ENCODE assay signal across 15 mouse cellular contexts in genomic region chr8:71637149-71638095, GRCm38 (mm10). TPM values are rescaled to one million over a fixed set of nuclear protein-coding genes. Genes with fewer than 3 reads are reported as not detected.
DNase-seq lines count a peak whose midpoint lies in the region; TF ChIP-seq lines count a peak whose summit lies in the region.
"Had no signal": no experiment of that assay in that cellular context is flagged by ENCODE, and none has a peak within 500 bp of the region (broad histone marks: within the 10 kb centered on the region; RNA-seq: fewer than 3 reads in every experiment).

No protein-coding gene starts in this region.

- no peak overlapping the region for H3K9ac ChIP-seq in CH12.LX (ENCODE audit: insufficient read depth, low read depth)
- H3K9ac ChIP-seq: embryonic facial prominence, embryonic 13.5 days; forebrain, embryonic 13.5 days; heart, embryonic 12.5 days had no signal

- no peak for TF ChIP-seq RAD21 in CH12.LX (IDR thresholded peaks at IDR 0.05; ENCODE audit: low read depth, low read length)

- H3K4me3 ChIP-seq in CH12.LX (replicated peaks in 1 of 3; ENCODE audit: low read depth in 2 of 3, low read length in 2 of 3, poor library complexity in 1 of 3), result peak overlapping the region in 1 of 3 experiments; percentile 41
- no peak overlapping the region for H3K4me3 ChIP-seq in myocyte
- H3K4me3 ChIP-seq: embryonic facial prominence, embryonic 13.5 days; forebrain, embryonic 13.5 days; gastrocnemius, adult 2 months; heart, embryonic 12.5 days; hindbrain, embryonic 10.5 days had no signal

- no peaks in the 10 kb centered on the region for H3K9me3 ChIP-seq in CH12.LX (replicated peaks; ENCODE audit: low read length)

- no peak for TF ChIP-seq CTCF in CH12.LX (conservative IDR thresholded peaks at IDR 0.05 in 1 of 2, IDR thresholded peaks at IDR 0.05 in 1 of 2; ENCODE audit: low read depth in 2 of 2, low read length in 2 of 2)

- H3K4me1 ChIP-seq in CH12.LX (ENCODE audit: control insufficient read depth in 1 of 2, insufficient read depth in 2 of 2), result peaks cover 34 to 72% of the 10 kb centered on the region in 2 experiments

- no peak overlapping the region for H3K27ac ChIP-seq in CH12.LX (ENCODE audit: insufficient read depth, low read depth)
- H3K27ac ChIP-seq: embryonic facial prominence, embryonic 13.5 days; forebrain, embryonic 13.5 days; gastrocnemius, adult 2 months; hindbrain, embryonic 10.5 days had no signal

- H3K79me2 ChIP-seq in CH12.LX (replicated peaks; ENCODE audit: control insufficient read depth, extremely low read depth, insufficient read depth, poor library complexity, severe bottlenecking) (no peaks in the 10 kb centered on the region), myocyte (ENCODE audit: control insufficient read depth, insufficient read depth) (no peaks in the 10 kb centered on the region)

- dilution Hi-C loops in CH12.LX (cut with MboI; ENCODE audit: extremely low pct_ligation_motif_present, extremely low pct_unique_long_range_greater_than_20kb, low sequenced_read_pairs), result no loop called here

- no peak for TF ChIP-seq POLR2A in CH12.LX (IDR thresholded peaks at IDR 0.05; ENCODE audit: low read depth, low read length)
- no peak for TF ChIP-seq POLR2A in myocyte (IDR thresholded peaks at IDR 0.05; ENCODE audit: insufficient read length, low read depth)

- H3K27me3 ChIP-seq in CH12.LX (replicated peaks) (no peaks in the 10 kb centered on the region), myocyte (ENCODE audit: control insufficient read depth, insufficient read depth, insufficient read length) (no peaks in the 10 kb centered on the region)

- TF ChIP-seq EP300 in CH12.LX (IDR thresholded peaks at IDR 0.05; ENCODE audit: low read length), result peak; percentile 69

- DNase-seq in layer of hippocampus, adult 9-11 months, result peak; percentile 80
- no peak for DNase-seq in layer of hippocampus, postnatal 36 days
- DNase-seq in 3T3-L1 (ENCODE audit: low read depth, low spot score) (peak; percentile 55), CH12.LX (ENCODE audit: extremely low read depth) (peak; percentile 62)
- no peak for DNase-seq in adrenal gland, postnatal 14 days
- DNase-seq in cerebellum, adult 11 months, result no peak
- DNase-seq: adrenal gland, postnatal 10 days; cerebellum, adult 9-10 months; gastrocnemius, adult 2 months; gastrocnemius, postnatal 25 days had no signal

- H3K4me2 ChIP-seq in CH12.LX (ENCODE audit: insufficient read depth, low read depth, poor library complexity, severe bottlenecking) (no peak overlapping the region), myocyte (ENCODE audit: low read depth) (peak overlapping the region; percentile 27)
- H3K4me2 ChIP-seq: embryonic facial prominence, embryonic 13.5 days; forebrain, embryonic 13.5 days; heart, embryonic 12.5 days had no signal

- in situ Hi-C loops in CH12.LX (cut with MboI; ENCODE audit: low pct_ligation_motif_present, low pct_unique_long_range_greater_than_20kb, low sequenced_read_pairs), result no loop called here

- H3K36me3 ChIP-seq in CH12.LX (replicated peaks in 1 of 2; ENCODE audit: control insufficient read depth in 1 of 2, insufficient read depth in 1 of 2, low read length in 1 of 2), result no peaks in the 10 kb centered on the region
- no peaks in the 10 kb centered on the region for H3K36me3 ChIP-seq in myocyte (ENCODE audit: control insufficient read depth, insufficient read depth)
- H3K36me3 ChIP-seq: heart, embryonic 12.5 days had no signal

- H3ac ChIP-seq in myocyte (ENCODE audit: control insufficient read depth, insufficient read length), result no peak overlapping the region

TF ChIP-seq in CH12.LX, 34 proteins besides CTCF, POLR2A, EP300 and RAD21 (continues in another document):
- TF ChIP-seq HCFC1 (IDR thresholded peaks at IDR 0.05; ENCODE audit: low read depth, low read length), result no peak
- no peak for TF ChIP-seq NRF1 (IDR thresholded peaks at IDR 0.05; ENCODE audit: low read depth, low read length)
- no peak for TF ChIP-seq UBTF (IDR thresholded peaks at IDR 0.05; ENCODE audit: low read depth, low read length)
- no peak for TF ChIP-seq JUND (conservative IDR thresholded peaks at IDR 0.05; ENCODE audit: low read depth, low read length)
- TF ChIP-seq ZC3H11A (IDR thresholded peaks at IDR 0.05; ENCODE audit: low read depth, low read length), result no peak
- 0 out of 2 replicates have a peak, but pooled peaks have one; percentile 14 for TF ChIP-seq RCOR1 (conservative IDR thresholded peaks at IDR 0.05; ENCODE audit: low read depth, low read length)
- TF ChIP-seq ETS1 (conservative IDR thresholded peaks at IDR 0.05; ENCODE audit: low read depth, low read length), result peak; percentile 37; the same call in 1 of the 2 replicates
- TF ChIP-seq TCF12 (IDR thresholded peaks at IDR 0.05; ENCODE audit: low read depth, low read length), result 0 out of 2 replicates have a peak, but pooled peaks have one; percentile 36
- TF ChIP-seq IRF4 (IDR thresholded peaks at IDR 0.05; ENCODE audit: low read depth, low read length), result peak; percentile 82
- no peak for TF ChIP-seq GABPA (IDR thresholded peaks at IDR 0.05; ENCODE audit: insufficient replicate concordance, low read depth, low read length)
- TF ChIP-seq MYC (IDR thresholded peaks at IDR 0.05; ENCODE audit: low read depth, low read length), result no peak
- no peak for TF ChIP-seq ZMIZ1 (IDR thresholded peaks at IDR 0.05; ENCODE audit: low read depth, low read length)
- TF ChIP-seq E2F4 (IDR thresholded peaks at IDR 0.05; ENCODE audit: insufficient replicate concordance, low read depth, low read length), result no peak
- TF ChIP-seq MXI1 (IDR thresholded peaks at IDR 0.05; ENCODE audit: low read depth, low read length), result no peak
- TF ChIP-seq JUN (IDR thresholded peaks at IDR 0.05; ENCODE audit: insufficient read depth, low read depth, low read length), result no peak; the same call in 1 of the 2 replicates
- no peak for TF ChIP-seq NELFE (IDR thresholded peaks at IDR 0.05; ENCODE audit: low read depth, low read length)

TF ChIP-seq in myocyte, 11 proteins besides CTCF, POLR2A, EP300 and RAD21:
- no peak for TF ChIP-seq SRF (IDR thresholded peaks at IDR 0.05; ENCODE audit: control insufficient read depth, insufficient read length, low read depth)
- TF ChIP-seq MAX (IDR thresholded peaks at IDR 0.05; ENCODE audit: low read depth), result no peak
- no peak for TF ChIP-seq REST (IDR thresholded peaks at IDR 0.05; ENCODE audit: insufficient read depth, insufficient read length)
- no peak for TF ChIP-seq TCF12 (IDR thresholded peaks at IDR 0.05; ENCODE audit: insufficient read depth, poor library complexity, severe bottlenecking)
- TF ChIP-seq TCF3 (IDR thresholded peaks at IDR 0.05; ENCODE audit: insufficient read length, low read depth), result no peak
- TF ChIP-seq E2F4 (IDR thresholded peaks at IDR 0.05; ENCODE audit: insufficient read depth), result no peak
- TF ChIP-seq MYOG (IDR thresholded peaks at IDR 0.05; ENCODE audit: control insufficient read depth in 1 of 3, insufficient read depth in 1 of 3, insufficient read length in 2 of 3, low read depth in 2 of 3), result no peak
- no peak for TF ChIP-seq CEBPB (IDR thresholded peaks at IDR 0.05; ENCODE audit: insufficient read depth, poor library complexity, severe bottlenecking)
- TF ChIP-seq USF1 (IDR thresholded peaks at IDR 0.05; ENCODE audit: low read depth), result no peak
- TF ChIP-seq POLR2AphosphoS2 (IDR thresholded peaks at IDR 0.05; ENCODE audit: insufficient read length, low read depth), result no peak
- TF ChIP-seq MYOD1 (IDR thresholded peaks at IDR 0.05; ENCODE audit: control insufficient read depth in 1 of 3, insufficient read length in 2 of 3, low read depth in 2 of 3), result no peak

RNA-seq across cellular contexts. Expression of gene Colgalt1, which starts 26.6 kb away (rescaled TPM):
- total RNA-seq in layer of hippocampus, postnatal 36 days (2021), result 10 to 100 TPM; 52.3 to 55.6 TPM
- 85.3 and 92.0 TPM in 2 replicates for total RNA-seq in CH12.LX (2012; rRNA removed)
- 68.7 and 72.0 TPM in 2 replicates for total RNA-seq in CH12.LX (2014; rRNA removed)
- 72.0 and 73.7 TPM in 2 replicates for polyA plus RNA-seq in CH12.LX (2012; ENCODE audit: insufficient read length, low read depth)
- polyA plus RNA-seq in myocyte (2012; fragmentation: generic; extraction: Trizol), result 87.0 TPM
- total RNA-seq in adrenal gland, postnatal 14 days (2021), result 60.0 and 62.0 TPM in 2 replicates

RNA-seq across cellular contexts. Expression of gene Unc13a, which starts 34.1 kb away (rescaled TPM):
- total RNA-seq in layer of hippocampus, postnatal 36 days (2021), result 100 to 1,000 TPM; 268 to 288 TPM
- total RNA-seq in CH12.LX (2012; rRNA removed), result 1.0 and 1.7 TPM in 2 replicates
- total RNA-seq in CH12.LX (2014; rRNA removed), result 0.55 and 0.68 TPM in 2 replicates
- polyA plus RNA-seq in CH12.LX (2012; ENCODE audit: insufficient read length, low read depth), result 0.79 and 2.1 TPM in 2 replicates
- 4.6 TPM for polyA plus RNA-seq in myocyte (2012; fragmentation: generic; extraction: Trizol)
- total RNA-seq in adrenal gland, postnatal 14 days (2021), result 7.2 and 7.7 TPM in 2 replicates
- total RNA-seq: gastrocnemius, adult 2 months had no signal

RNA-seq across cellular contexts. Expression of gene Jak3, which starts 38.7 kb away (rescaled TPM):
- total RNA-seq in layer of hippocampus, postnatal 36 days (2021), result 1 to 10 TPM; 5.2 TPM
- total RNA-seq in CH12.LX (2012; rRNA removed), result 39.2 and 47.1 TPM in 2 replicates
- 13.3 and 15.0 TPM in 2 replicates for total RNA-seq in CH12.LX (2014; rRNA removed)
- polyA plus RNA-seq in CH12.LX (2012; ENCODE audit: insufficient read length, low read depth), result 35.6 and 37.8 TPM in 2 replicates
- 1.5 TPM for polyA plus RNA-seq in myocyte (2012; fragmentation: generic; extraction: Trizol)
- 17.4 and 21.4 TPM in 2 replicates for total RNA-seq in adrenal gland, postnatal 14 days (2021)

RNA-seq across cellular contexts. Expression of gene Fam129c, which starts 40.0 kb away (rescaled TPM):
- total RNA-seq in layer of hippocampus, postnatal 36 days (2021), result 1 to 10 TPM; 3.7 to 4.5 TPM
- 95.2 and 136 TPM in 2 replicates for total RNA-seq in CH12.LX (2012; rRNA removed)
- 86.3 and 89.2 TPM in 2 replicates for total RNA-seq in CH12.LX (2014; rRNA removed)
- 92.8 and 98.6 TPM in 2 replicates for polyA plus RNA-seq in CH12.LX (2012; ENCODE audit: insufficient read length, low read depth)
- polyA plus RNA-seq in myocyte (2012; fragmentation: generic; extraction: Trizol), result 2.9 TPM
- total RNA-seq in adrenal gland, postnatal 14 days (2021), result 2.6 and 6.2 TPM in 2 replicates

RNA-seq across cellular contexts. Expression of gene Pgls, which starts 45.4 kb away (rescaled TPM):
- total RNA-seq in layer of hippocampus, postnatal 36 days (2021), result 10 to 100 TPM; 31.0 to 35.8 TPM
- total RNA-seq in CH12.LX (2012; rRNA removed) (183 and 215 TPM in 2 replicates), CH12.LX (2014; rRNA removed) (94.2 and 118 TPM in 2 replicates)
- polyA plus RNA-seq in CH12.LX (2012; ENCODE audit: insufficient read length, low read depth) (72.5 and 74.9 TPM in 2 replicates), myocyte (2012; fragmentation: generic; extraction: Trizol) (248 TPM)
- total RNA-seq in adrenal gland, postnatal 14 days (2021), result 212 and 250 TPM in 2 replicates

Comparison
In these comparisons a context has a peak if more than half of its experiments do, and no peak if none do; other contexts are left out.
1. DNase-seq: peak in layer of hippocampus, adult 9-11 months (single experiment), 3T3-L1 (single experiment) and CH12.LX (single experiment); none in layer of hippocampus, postnatal 36 days (0 of 2), adrenal gland, postnatal 14 days (single experiment) and cerebellum, adult 11 months (single experiment).
2. RNA of gene Unc13a, which starts 34.1 kb away (total RNA-seq): 268 to 288 TPM in layer of hippocampus, postnatal 36 days; 7.2 to 7.7 TPM in adrenal gland, postnatal 14 days and 0.55 to 1.7 TPM in CH12.LX; every median in the first group is over 10 times any median in the second.